Mouse (Mus musculus) ovary, postnatal 14 days (tissue): ENCODE measurements around the gene Parp3.

Source experiments
- DNase-seq: peaks from one replicate; pipeline ENCODE4 v3.0.0; 2022; ENCODE audit warnings: low spot score

Parp3 gene

GRCm38 (mm10) chr9:106421033-106421864, 55.5 kb downstream of the Parp3 start:
- DNase-seq = no peak

GRCm38 (mm10) chr9:106420608-106421007, 56.1 kb downstream of the Parp3 start:
- DNase-seq = no peak
